ENCODE assay signal across 13 mouse cellular contexts in the genomic region with DNA sequence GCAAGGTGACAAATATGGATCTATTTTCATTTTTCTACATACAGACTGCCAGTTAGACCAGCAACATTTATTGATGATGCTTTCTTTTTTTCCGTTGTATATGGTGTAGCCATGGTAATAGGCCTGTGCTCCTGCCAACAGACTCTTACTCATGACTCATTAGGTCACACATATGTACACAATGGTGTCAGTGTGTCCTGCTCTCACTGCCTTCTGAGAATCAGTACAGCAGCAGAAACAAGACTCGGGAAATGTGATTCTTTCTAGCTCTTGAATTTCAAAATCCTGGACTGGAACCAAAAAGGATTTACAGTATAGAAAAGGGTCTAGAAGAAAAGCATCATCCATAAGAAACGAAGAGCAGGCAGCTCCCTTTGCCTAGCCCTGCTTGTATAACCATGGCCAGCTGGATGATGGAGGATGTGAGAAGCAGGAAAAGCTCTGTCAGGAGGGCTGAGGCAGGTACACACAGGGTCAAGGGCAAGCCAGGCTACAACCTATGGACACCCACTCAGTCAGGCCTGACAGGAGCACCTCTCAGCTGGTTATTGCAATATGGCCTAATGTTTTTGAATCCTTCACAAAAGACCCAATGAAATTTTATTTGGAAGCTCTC.
DNase-seq lines count a peak whose midpoint lies in the region; ATAC-seq and TF ChIP-seq lines count a peak whose summit lies in the region.
"Had no signal": no experiment of that assay in that cellular context is flagged by ENCODE, and none has a peak within 500 bp of the region (broad histone marks: within the 10 kb centered on the region; RNA-seq: fewer than 3 reads in every experiment).

No protein-coding gene starts in this region.

- peak; percentile 35 for DNase-seq in hindbrain, embryonic 14.5 days (ENCODE audit: low spot score)
- DNase-seq in hindbrain, embryonic 11.5 days (ENCODE audit: low spot score): no peak
- peak; percentile 73 for DNase-seq in lung, postnatal 0 days (ENCODE audit: low spot score)
- no peak for DNase-seq in lung, adult 18-20 months
- peak; percentile 67 for DNase-seq in brain, adult 2 months (ENCODE audit: low read depth, low spot score)
- DNase-seq in kidney, adult 2 months: no peak
- DNase-seq: cerebellum, adult 18-20 months; liver, embryonic 13.5 days had no signal

- H3K27ac ChIP-seq in hindbrain, embryonic 14.5 days: no peak overlapping the region
- no peak overlapping the region for H3K27ac ChIP-seq in hindbrain, embryonic 11.5 days (ENCODE audit: low read depth, low read length)
- peak overlapping the region; percentile 20; the same call in 1 of the 2 replicates for H3K27ac ChIP-seq in lung, postnatal 0 days (ENCODE audit: low read length)
- peak overlapping the region; percentile 33; the same call in 1 of the 2 replicates for H3K27ac ChIP-seq in stomach, embryonic 15.5 days
- H3K27ac ChIP-seq in neural tube, embryonic 15.5 days (replicated peaks): no peak overlapping the region
- H3K27ac ChIP-seq in kidney, adult 2 months (ENCODE audit: insufficient read depth, low read depth, low read length): no peak overlapping the region
- H3K27ac ChIP-seq: hindbrain, postnatal 0 days; liver, embryonic 13.5 days had no signal

- 0 out of 2 replicates have a peak, but pooled peaks cover 3% of the 10 kb centered on the region for H3K9me3 ChIP-seq in hindbrain, embryonic 14.5 days (ENCODE audit: control insufficient read depth, low read length)
- H3K9me3 ChIP-seq in hindbrain, embryonic 11.5 days (ENCODE audit: control insufficient read depth, low read length): no peaks in the 10 kb centered on the region
- no peaks in the 10 kb centered on the region for H3K9me3 ChIP-seq in lung, postnatal 0 days (ENCODE audit: low read length)
- no peaks in the 10 kb centered on the region for H3K9me3 ChIP-seq in stomach, embryonic 15.5 days
- H3K9me3 ChIP-seq in neural tube, embryonic 15.5 days (replicated peaks): no peaks in the 10 kb centered on the region
- H3K9me3 ChIP-seq: liver, embryonic 13.5 days had no signal

- TF ChIP-seq EP300 in lung, postnatal 0 days (IDR thresholded peaks at IDR 0.05): peak; percentile 37; the same call in 1 of the 2 replicates

- no peaks in the 10 kb centered on the region for H3K36me3 ChIP-seq in hindbrain, embryonic 14.5 days (replicated peaks; ENCODE audit: control insufficient read depth, insufficient read depth)
- no peaks in the 10 kb centered on the region for H3K36me3 ChIP-seq in hindbrain, embryonic 11.5 days (ENCODE audit: control insufficient read depth, insufficient read depth, low read length)
- H3K36me3 ChIP-seq in lung, postnatal 0 days (ENCODE audit: insufficient read depth, low read length): no peaks in the 10 kb centered on the region
- no peaks in the 10 kb centered on the region for H3K36me3 ChIP-seq in stomach, embryonic 15.5 days
- no peaks in the 10 kb centered on the region for H3K36me3 ChIP-seq in neural tube, embryonic 15.5 days
- no peaks in the 10 kb centered on the region for H3K36me3 ChIP-seq in kidney, adult 2 months (ENCODE audit: control insufficient read depth, insufficient read depth, low read length)
- H3K36me3 ChIP-seq: liver, embryonic 13.5 days had no signal

- no peak for TF ChIP-seq CTCF in lung, postnatal 0 days (IDR thresholded peaks at IDR 0.05)
- no peak for TF ChIP-seq CTCF in kidney, adult 2 months (conservative IDR thresholded peaks at IDR 0.05; ENCODE audit: insufficient read depth, insufficient read length, low read depth, low read length)

- no peak for ATAC-seq in hindbrain, embryonic 14.5 days (ENCODE audit: low FRiP score)
- no peak for ATAC-seq in hindbrain, embryonic 11.5 days (ENCODE audit: low FRiP score)
- peak; percentile 94 for ATAC-seq in lung, postnatal 0 days
- ATAC-seq in stomach, embryonic 15.5 days (ENCODE audit: insufficient read depth, low FRiP score, low read depth): peak; percentile 87; the same call in 1 of the 2 replicates
- ATAC-seq in neural tube, embryonic 15.5 days (ENCODE audit: low FRiP score): no peak
- ATAC-seq: hindbrain, postnatal 0 days had no signal

- H3K4me2 ChIP-seq in hindbrain, embryonic 14.5 days (replicated peaks): no peak overlapping the region
- H3K4me2 ChIP-seq in hindbrain, embryonic 11.5 days (replicated peaks; ENCODE audit: low read depth, low read length): no peak overlapping the region
- no peak overlapping the region for H3K4me2 ChIP-seq in lung, postnatal 0 days (replicated peaks; ENCODE audit: low read depth, low read length)
- no peak overlapping the region for H3K4me2 ChIP-seq in stomach, embryonic 15.5 days
- H3K4me2 ChIP-seq in neural tube, embryonic 15.5 days: no peak overlapping the region
- H3K4me2 ChIP-seq: liver, embryonic 13.5 days; midbrain, embryonic 11.5 days had no signal

- no peak overlapping the region for H3K4me3 ChIP-seq in hindbrain, embryonic 14.5 days (replicated peaks; ENCODE audit: low read length)
- H3K4me3 ChIP-seq in hindbrain, embryonic 11.5 days (ENCODE audit: low read depth, low read length): no peak overlapping the region
- H3K4me3 ChIP-seq in lung, postnatal 0 days (ENCODE audit: low read depth, low read length): no peak overlapping the region
- H3K4me3 ChIP-seq in stomach, embryonic 15.5 days (replicated peaks): no peak overlapping the region
- no peak overlapping the region for H3K4me3 ChIP-seq in neural tube, embryonic 15.5 days (replicated peaks)
- no peak overlapping the region for H3K4me3 ChIP-seq in kidney, adult 2 months (ENCODE audit: insufficient read depth, low read depth, low read length)
- H3K4me3 ChIP-seq: erythroblast, embryonic 14.5 days; liver, embryonic 13.5 days had no signal

- H3K9ac ChIP-seq in hindbrain, embryonic 14.5 days: no peak overlapping the region
- no peak overlapping the region for H3K9ac ChIP-seq in hindbrain, embryonic 11.5 days (ENCODE audit: low read depth, low read length)
- no peak overlapping the region for H3K9ac ChIP-seq in lung, postnatal 0 days (replicated peaks; ENCODE audit: low read depth)
- H3K9ac ChIP-seq in stomach, embryonic 15.5 days: no peak overlapping the region
- no peak overlapping the region for H3K9ac ChIP-seq in neural tube, embryonic 15.5 days (replicated peaks)
- H3K9ac ChIP-seq: liver, embryonic 13.5 days had no signal

- no peak for TF ChIP-seq POLR2A in kidney, adult 2 months (IDR thresholded peaks at IDR 0.05; ENCODE audit: low read depth, low read length)

- 62% methylated on average over 3 of the region's 3 CpGs for WGBS in hindbrain, embryonic 14.5 days
- 76% methylated on average over 3 of the region's 3 CpGs for WGBS in hindbrain, embryonic 11.5 days
- WGBS in lung, postnatal 0 days: 17% methylated on average over 3 of the region's 3 CpGs
- 26% methylated on average over 3 of the region's 3 CpGs for WGBS in stomach, embryonic 15.5 days
- WGBS in neural tube, embryonic 15.5 days: 53% methylated on average over 3 of the region's 3 CpGs
- WGBS in kidney, adult 2 months: 67% methylated on average over 3 of the region's 3 CpGs

- H3K27me3 ChIP-seq in hindbrain, embryonic 14.5 days (ENCODE audit: control insufficient read depth, insufficient read depth, low read length): no peaks in the 10 kb centered on the region
- H3K27me3 ChIP-seq in hindbrain, embryonic 11.5 days (ENCODE audit: control insufficient read depth, insufficient read depth, low read length): no peaks in the 10 kb centered on the region
- H3K27me3 ChIP-seq in lung, postnatal 0 days (replicated peaks; ENCODE audit: insufficient read depth, low read length): no peaks in the 10 kb centered on the region
- no peaks in the 10 kb centered on the region for H3K27me3 ChIP-seq in stomach, embryonic 15.5 days (replicated peaks)
- no peaks in the 10 kb centered on the region for H3K27me3 ChIP-seq in neural tube, embryonic 15.5 days (replicated peaks)
- no peaks in the 10 kb centered on the region for H3K27me3 ChIP-seq in kidney, adult 2 months (replicated peaks; ENCODE audit: control insufficient read depth, insufficient read depth, low read length)
- H3K27me3 ChIP-seq: liver, embryonic 13.5 days had no signal

- no peaks in the 10 kb centered on the region for H3K4me1 ChIP-seq in hindbrain, embryonic 14.5 days (replicated peaks; ENCODE audit: control insufficient read depth, insufficient read depth, low read length)
- H3K4me1 ChIP-seq in hindbrain, embryonic 11.5 days (replicated peaks; ENCODE audit: control insufficient read depth, insufficient read depth, low read length): no peaks in the 10 kb centered on the region
- no peaks in the 10 kb centered on the region for H3K4me1 ChIP-seq in lung, postnatal 0 days (ENCODE audit: insufficient read depth, low read depth, low read length)
- H3K4me1 ChIP-seq in stomach, embryonic 15.5 days: no peaks in the 10 kb centered on the region
- H3K4me1 ChIP-seq in neural tube, embryonic 15.5 days: no peaks in the 10 kb centered on the region
- peaks cover 18% of the 10 kb centered on the region for H3K4me1 ChIP-seq in kidney, adult 2 months (ENCODE audit: control insufficient read depth, insufficient read depth, low read length)
- H3K4me1 ChIP-seq: liver, embryonic 13.5 days had no signal

Comparison
In these comparisons a context has a peak if more than half of its experiments do, and no peak if none do; other contexts are left out.
1. DNase-seq: peak in hindbrain, embryonic 14.5 days (single experiment), lung, postnatal 0 days (single experiment) and brain, adult 2 months (single experiment); none in hindbrain, embryonic 11.5 days (single experiment), lung, adult 18-20 months (0 of 2) and kidney, adult 2 months (single experiment).
2. ATAC-seq: peak in lung, postnatal 0 days (single experiment) and stomach, embryonic 15.5 days (single experiment); none in hindbrain, embryonic 14.5 days (single experiment), hindbrain, embryonic 11.5 days (single experiment) and neural tube, embryonic 15.5 days (single experiment).
3. H3K27ac ChIP-seq: peak in lung, postnatal 0 days (single experiment) and stomach, embryonic 15.5 days (single experiment); none in hindbrain, embryonic 14.5 days (single experiment), hindbrain, embryonic 11.5 days (single experiment), neural tube, embryonic 15.5 days (single experiment) and kidney, adult 2 months (single experiment).